Mouse (Mus musculus) lung, postnatal 36 days (tissue): ENCODE measurements at regions not wholly inside any gene's neighbourhood (a gene's known extent, or its start where the extent isn't known, plus 50 kb on each side); places are given as distances from the start of the nearest gene placed in this dataset.
A peak's percentile ranks its signal among the peaks of the same experiment; 100 is the strongest.

Experiments
- DNase-seq: peaks from one replicate; pipeline ENCODE4 v3.0.0; 2022; ENCODE audit warnings: mixed read lengths

- no peak for DNase-seq
These were observed 132.3 kb upstream of the 1600014C23Rik start for GRCm38 (mm10) chr17:45865944-45866343.

GRCm38 (mm10) chr17:45863471-45864205 lies 130.0 kb upstream of the 1600014C23Rik start:
- no peak for DNase-seq

- DNase-seq: no peak
These were observed 129.4 kb upstream of the 1600014C23Rik start for GRCm38 (mm10) chr17:45863031-45863430.

- DNase-seq: peak; percentile 27
These were observed 125.8 kb upstream of the 1600014C23Rik start for GRCm38 (mm10) chr17:45859441-45859840.

GRCm38 (mm10) chr17:45853931-45854653 lies 120.4 kb upstream of the 1600014C23Rik start:
- no peak for DNase-seq

GRCm38 (mm10) chr17:45852402-45852801 lies 118.8 kb upstream of the 1600014C23Rik start:
- DNase-seq: no peak

GRCm38 (mm10) chr17:45851723-45852396 lies 118.2 kb upstream of the 1600014C23Rik start:
- no peak for DNase-seq

- no peak for DNase-seq
These were observed 117.3 kb upstream of the 1600014C23Rik start for GRCm38 (mm10) chr17:45850976-45851375.

- DNase-seq: no peak
These were observed 116.5 kb upstream of the 1600014C23Rik start for GRCm38 (mm10) chr17:45850174-45850573.

GRCm38 (mm10) chr17:45848605-45849004 lies 115.0 kb upstream of the 1600014C23Rik start:
- DNase-seq: peak; percentile 61

- DNase-seq: no peak
These were observed 114.2 kb upstream of the 1600014C23Rik start for GRCm38 (mm10) chr17:45847701-45848378.

GRCm38 (mm10) chr17:45845832-45846231 lies 112.2 kb upstream of the 1600014C23Rik start:
- no peak for DNase-seq

- no peak for DNase-seq
These were observed 103.1 kb upstream of the 1600014C23Rik start for GRCm38 (mm10) chr17:45836731-45837130.

- DNase-seq: no peak
These were observed 102.6 kb upstream of the 1600014C23Rik start for GRCm38 (mm10) chr17:45836253-45836652.

GRCm38 (mm10) chr17:45834518-45835071 lies 101.0 kb upstream of the 1600014C23Rik start:
- no peak for DNase-seq

GRCm38 (mm10) chr17:45830324-45830723 lies 96.7 kb upstream of the 1600014C23Rik start:
- DNase-seq: no peak

- DNase-seq: no peak
These were observed 95.9 kb upstream of the 1600014C23Rik start for GRCm38 (mm10) chr17:45829571-45829970.

GRCm38 (mm10) chr17:45828843-45829242 lies 95.2 kb upstream of the 1600014C23Rik start:
- DNase-seq: no peak

GRCm38 (mm10) chr17:45828284-45828824 lies 94.7 kb upstream of the 1600014C23Rik start:
- DNase-seq: no peak

- DNase-seq: no peak
These were observed 91.3 kb upstream of the 1600014C23Rik start for GRCm38 (mm10) chr17:45824977-45825376.

- no peak for DNase-seq
These were observed 89.9 kb upstream of the 1600014C23Rik start for GRCm38 (mm10) chr17:45823501-45823900.

GRCm38 (mm10) chr17:45822427-45822826 lies 88.8 kb upstream of the 1600014C23Rik start:
- DNase-seq: no peak
